In the genomic region with DNA sequence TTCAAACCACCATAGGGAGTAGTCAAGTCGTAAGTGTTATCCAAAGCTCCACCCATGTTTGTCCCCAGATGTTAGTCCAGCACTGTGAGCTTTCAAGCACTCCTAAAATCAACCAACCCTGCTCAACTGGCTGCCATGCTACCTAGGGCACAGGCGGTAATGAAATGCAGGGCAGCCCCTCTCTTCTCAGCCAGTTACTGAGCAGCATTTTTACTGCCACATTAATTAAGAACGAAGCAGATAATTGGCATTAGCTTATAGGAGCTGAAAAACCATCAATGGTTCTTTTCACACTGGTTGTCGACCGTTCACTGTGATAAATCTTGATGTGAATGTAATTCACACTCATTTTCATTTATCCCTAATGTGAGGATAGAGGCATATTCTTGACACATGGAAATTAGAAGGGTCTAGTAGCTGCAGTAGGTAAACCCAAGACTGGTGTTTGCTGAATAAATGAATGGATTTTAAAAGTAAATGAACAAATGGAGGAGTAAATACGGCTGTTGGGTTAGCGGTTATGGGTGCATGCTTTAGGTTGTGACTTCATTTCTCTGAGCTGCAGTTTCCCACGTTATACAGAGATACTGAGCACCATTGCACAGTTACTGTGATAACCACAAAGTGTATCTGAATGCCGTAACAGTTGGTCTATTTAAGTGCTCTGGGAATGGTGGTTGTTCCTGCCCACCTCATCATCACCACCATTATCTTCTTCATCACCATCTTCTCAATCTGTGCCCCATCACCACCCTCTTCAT, we compare ENCODE assay signal across 28 mouse cellular contexts.
DNase-seq lines count a peak whose midpoint lies in the region; ATAC-seq and TF ChIP-seq lines count a peak whose summit lies in the region.
"Had no signal": no experiment of that assay in that cellular context is flagged by ENCODE, and none has a peak within 500 bp of the region (broad histone marks: within the 10 kb centered on the region; RNA-seq: fewer than 3 reads in every experiment).

No protein-coding gene starts in this region.

- DNase-seq in hindbrain, embryonic 10.5 days (ENCODE audit: low spot score): no peak
- DNase-seq in brain, embryonic 14.5 days (ENCODE audit: low read depth): peak; percentile 91
- DNase-seq in urinary bladder, postnatal 25 days (ENCODE audit: low spot score): no peak
- no peak for DNase-seq in thymus, postnatal 0 days (ENCODE audit: low spot score)
- DNase-seq: adrenal gland, postnatal 25 days; cerebellum, adult 18-20 months; cerebellum, postnatal 10 days; heart, adult 2 months; heart, postnatal 4 days; kidney, adult 2 months; kidney, postnatal 10 days; lung, embryonic 14.5 days; lung, postnatal 14 days; right cerebral cortex, adult 18-20 months; thymus, adult 18-20 months; thymus, postnatal 36 days had no signal

- no peaks in the 10 kb centered on the region for H3K27me3 ChIP-seq in hindbrain, embryonic 13.5 days
- no peaks in the 10 kb centered on the region for H3K27me3 ChIP-seq in hindbrain, embryonic 10.5 days (ENCODE audit: insufficient read depth, poor library complexity, severe bottlenecking)
- no peaks in the 10 kb centered on the region for H3K27me3 ChIP-seq in forebrain, embryonic 13.5 days
- H3K27me3 ChIP-seq in neural tube, embryonic 13.5 days: no peaks in the 10 kb centered on the region
- H3K27me3 ChIP-seq in kidney, embryonic 16.5 days (ENCODE audit: insufficient read depth, low read length): no peaks in the 10 kb centered on the region
- H3K27me3 ChIP-seq: intestine, embryonic 15.5 days; limb, embryonic 12.5 days; liver, embryonic 15.5 days; midbrain, embryonic 15.5 days; Patski had no signal

- no peaks in the 10 kb centered on the region for H3K9me3 ChIP-seq in hindbrain, embryonic 13.5 days
- H3K9me3 ChIP-seq in hindbrain, embryonic 10.5 days: no peaks in the 10 kb centered on the region
- H3K9me3 ChIP-seq in forebrain, embryonic 13.5 days (replicated peaks): no peaks in the 10 kb centered on the region
- H3K9me3 ChIP-seq in neural tube, embryonic 13.5 days: no peaks in the 10 kb centered on the region
- H3K9me3 ChIP-seq in kidney, embryonic 16.5 days (ENCODE audit: low read length): no peaks in the 10 kb centered on the region
- H3K9me3 ChIP-seq: heart, embryonic 12.5 days; intestine, embryonic 15.5 days; limb, embryonic 12.5 days; liver, embryonic 15.5 days; midbrain, embryonic 15.5 days had no signal

- H3K4me3 ChIP-seq in hindbrain, embryonic 13.5 days: no peak overlapping the region
- H3K4me3 ChIP-seq in hindbrain, embryonic 10.5 days: no peak overlapping the region
- H3K4me3 ChIP-seq in forebrain, embryonic 13.5 days: no peak overlapping the region
- no peak overlapping the region for H3K4me3 ChIP-seq in neural tube, embryonic 13.5 days
- no peak overlapping the region for H3K4me3 ChIP-seq in kidney, embryonic 16.5 days (ENCODE audit: low read length)
- H3K4me3 ChIP-seq: heart, adult 2 months; heart, embryonic 12.5 days; intestine, embryonic 15.5 days; limb, embryonic 12.5 days; liver, embryonic 15.5 days; midbrain, embryonic 15.5 days had no signal

- no peaks in the 10 kb centered on the region for H3K36me3 ChIP-seq in hindbrain, embryonic 13.5 days
- no peaks in the 10 kb centered on the region for H3K36me3 ChIP-seq in hindbrain, embryonic 10.5 days
- H3K36me3 ChIP-seq in forebrain, embryonic 13.5 days (ENCODE audit: poor library complexity, severe bottlenecking): 0 out of 2 replicates have a peak, but pooled peaks cover under 1% of the 10 kb centered on the region
- no peaks in the 10 kb centered on the region for H3K36me3 ChIP-seq in neural tube, embryonic 13.5 days
- H3K36me3 ChIP-seq in kidney, embryonic 16.5 days (ENCODE audit: insufficient read depth, low read length): no peaks in the 10 kb centered on the region
- H3K36me3 ChIP-seq: heart, embryonic 12.5 days; intestine, embryonic 15.5 days; limb, embryonic 12.5 days; liver, embryonic 15.5 days; midbrain, embryonic 15.5 days had no signal

- no peak overlapping the region for H3K4me2 ChIP-seq in hindbrain, embryonic 13.5 days
- peak overlapping the region; percentile 26; the same call in 1 of the 2 replicates for H3K4me2 ChIP-seq in forebrain, embryonic 13.5 days
- no peak overlapping the region for H3K4me2 ChIP-seq in neural tube, embryonic 13.5 days
- no peak overlapping the region for H3K4me2 ChIP-seq in kidney, embryonic 16.5 days (replicated peaks; ENCODE audit: low read depth, low read length)
- H3K4me2 ChIP-seq: heart, embryonic 12.5 days; intestine, embryonic 15.5 days; limb, embryonic 12.5 days; liver, embryonic 15.5 days; lung, embryonic 14.5 days; midbrain, embryonic 15.5 days had no signal

- no peak for TF ChIP-seq POLR2A in brain, embryonic 14.5 days (IDR thresholded peaks at IDR 0.05; ENCODE audit: borderline replicate concordance, extremely low read depth, insufficient read depth, insufficient read length, poor library complexity, severe bottlenecking)

- no peak for TF ChIP-seq CTCF in brain, embryonic 14.5 days (IDR thresholded peaks at IDR 0.05; ENCODE audit: borderline replicate concordance, extremely low read depth, insufficient read depth, insufficient read length)

- peaks cover 4% of the 10 kb centered on the region; the same call in 1 of the 2 replicates for H3K4me1 ChIP-seq in hindbrain, embryonic 13.5 days (replicated peaks)
- H3K4me1 ChIP-seq in hindbrain, embryonic 10.5 days (replicated peaks): peaks cover 11% of the 10 kb centered on the region
- H3K4me1 ChIP-seq in forebrain, embryonic 13.5 days: peaks cover 55% of the 10 kb centered on the region
- peaks cover 19% of the 10 kb centered on the region for H3K4me1 ChIP-seq in neural tube, embryonic 13.5 days (replicated peaks)
- 0 out of 2 replicates have a peak, but pooled peaks cover 3% of the 10 kb centered on the region for H3K4me1 ChIP-seq in kidney, embryonic 16.5 days (ENCODE audit: insufficient read depth, low read length)
- H3K4me1 ChIP-seq: intestine, embryonic 15.5 days; liver, embryonic 15.5 days; midbrain, embryonic 15.5 days had no signal

- 0 out of 2 replicates have a peak, but pooled peaks have one; percentile 7 for ATAC-seq in hindbrain, embryonic 13.5 days (ENCODE audit: low FRiP score)
- peak; percentile 83 for ATAC-seq in forebrain, embryonic 13.5 days
- peak; percentile 81 for ATAC-seq in neural tube, embryonic 13.5 days (ENCODE audit: low read depth)
- no peak for ATAC-seq in kidney, embryonic 16.5 days (ENCODE audit: low FRiP score, low TSS enrichment)
- ATAC-seq: hindbrain, embryonic 16.5 days; intestine, embryonic 15.5 days; midbrain, embryonic 15.5 days; Patski had no signal

- 0 out of 2 replicates have a peak overlapping the region, but pooled peaks have one; percentile 35 for H3K27ac ChIP-seq in hindbrain, embryonic 13.5 days
- no peak overlapping the region for H3K27ac ChIP-seq in hindbrain, embryonic 10.5 days
- H3K27ac ChIP-seq in forebrain, embryonic 13.5 days: peak overlapping the region; percentile 83
- H3K27ac ChIP-seq in neural tube, embryonic 13.5 days (replicated peaks): no peak overlapping the region; the same call in 1 of the 2 replicates
- H3K27ac ChIP-seq in kidney, embryonic 16.5 days (ENCODE audit: low read length): no peak overlapping the region
- H3K27ac ChIP-seq: heart, adult 2 months; intestine, embryonic 15.5 days; limb, embryonic 12.5 days; liver, embryonic 15.5 days; midbrain, embryonic 15.5 days; stomach, postnatal 0 days had no signal

- 69% methylated on average over 9 of the region's 9 CpGs for WGBS in hindbrain, embryonic 13.5 days
- WGBS in hindbrain, embryonic 10.5 days: 89% methylated on average over 9 of the region's 9 CpGs
- WGBS in forebrain, embryonic 13.5 days: 30% methylated on average over 9 of the region's 9 CpGs
- WGBS in neural tube, embryonic 13.5 days: 46% methylated on average over 9 of the region's 9 CpGs
- 83% methylated on average over 9 of the region's 9 CpGs for WGBS in kidney, embryonic 16.5 days

- H3K9ac ChIP-seq in hindbrain, embryonic 13.5 days: no peak overlapping the region
- H3K9ac ChIP-seq in forebrain, embryonic 13.5 days: no peak overlapping the region
- no peak overlapping the region for H3K9ac ChIP-seq in neural tube, embryonic 13.5 days
- H3K9ac ChIP-seq in kidney, embryonic 16.5 days (replicated peaks; ENCODE audit: low read length): no peak overlapping the region
- H3K9ac ChIP-seq: heart, embryonic 12.5 days; intestine, embryonic 15.5 days; limb, embryonic 12.5 days; liver, embryonic 15.5 days; lung, embryonic 14.5 days; midbrain, embryonic 15.5 days had no signal

Comparison
In these comparisons a context has a peak if more than half of its experiments do, and no peak if none do; other contexts are left out.
1. H3K27ac ChIP-seq: peak in hindbrain, embryonic 13.5 days (single experiment) and forebrain, embryonic 13.5 days (single experiment); none in hindbrain, embryonic 10.5 days (single experiment), neural tube, embryonic 13.5 days (single experiment) and kidney, embryonic 16.5 days (single experiment).